Mouse (Mus musculus) left cerebral cortex, postnatal 10 days (tissue): ENCODE results near the gene Rpl39. TPM values are rescaled to one million over a fixed set of nuclear protein-coding genes. Genes with fewer than 3 reads are reported as not detected.
"Not testable (repeated sequence)": the region's sequence is repeated elsewhere in the genome, so short reads cannot be mapped to it uniquely, and the experiment has no call there.

Experiments used
- DNase-seq, 2 experiments: peaks; one replicate each; pipeline ENCODE4 v3.0.0; 2021 to 2022; ENCODE audit warnings: low spot score in 2 of 2, mixed read lengths in 1 of 2; ENCODE audit errors: extremely low spot score in 1 of 2
- intact Hi-C: fragments of 180-260 bp; cut with DNase I; formaldehyde crosslinking; loops from one replicate; pipeline ENCODE4 v1.15.1; 2025
- total RNA-seq, 2 experiments: library from RNA; stranded (reverse); gene quantifications; 2 replicates each; pipeline ENCODE4 v1.2.3; 2021

Gene Rpl39
- total RNA-seq: 100 to 1,000 TPM; 416 to 428 TPM

DNA sequence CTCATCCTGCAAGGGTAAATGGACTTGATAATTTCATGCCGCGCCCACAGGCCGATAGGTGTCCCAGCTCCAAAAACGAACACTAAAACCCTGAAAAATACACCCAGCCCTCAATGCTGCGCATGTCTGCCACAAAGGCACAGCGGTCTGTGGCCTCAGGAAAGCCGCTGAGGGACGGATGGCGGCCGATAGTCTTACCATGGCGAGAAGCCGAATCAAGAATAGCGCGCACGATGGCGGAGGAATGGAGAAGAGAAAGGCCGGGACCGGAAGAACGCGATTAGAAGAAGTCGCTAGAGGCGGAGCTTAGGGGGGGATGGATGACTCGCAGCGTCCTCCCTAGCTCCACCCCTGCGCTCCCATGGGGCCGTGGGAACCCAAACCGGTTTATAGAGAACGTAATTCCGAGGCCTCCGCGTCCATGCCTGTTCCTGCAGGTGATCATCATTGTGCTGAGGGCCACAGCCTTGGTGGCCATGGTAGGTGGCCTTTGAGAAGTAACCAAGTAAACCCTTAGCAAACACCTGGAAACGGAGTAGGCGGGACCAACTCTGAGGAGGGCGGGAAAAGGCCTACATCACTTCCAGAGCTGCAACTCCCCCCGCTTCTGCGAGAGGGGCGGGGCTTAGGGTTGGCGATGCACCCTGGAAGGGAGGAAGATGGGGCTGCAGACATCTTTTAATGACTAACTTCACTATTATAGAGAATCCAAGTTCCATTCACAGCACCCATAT lies at the start of gene Rpl39:
Gene Rpl39 (minus strand): TSS at position 476 of the 734 bp plus-strand sequence.
- DNase-seq: peak; percentile 76 to 92
- intact Hi-C loops: no loop called here

DNA sequence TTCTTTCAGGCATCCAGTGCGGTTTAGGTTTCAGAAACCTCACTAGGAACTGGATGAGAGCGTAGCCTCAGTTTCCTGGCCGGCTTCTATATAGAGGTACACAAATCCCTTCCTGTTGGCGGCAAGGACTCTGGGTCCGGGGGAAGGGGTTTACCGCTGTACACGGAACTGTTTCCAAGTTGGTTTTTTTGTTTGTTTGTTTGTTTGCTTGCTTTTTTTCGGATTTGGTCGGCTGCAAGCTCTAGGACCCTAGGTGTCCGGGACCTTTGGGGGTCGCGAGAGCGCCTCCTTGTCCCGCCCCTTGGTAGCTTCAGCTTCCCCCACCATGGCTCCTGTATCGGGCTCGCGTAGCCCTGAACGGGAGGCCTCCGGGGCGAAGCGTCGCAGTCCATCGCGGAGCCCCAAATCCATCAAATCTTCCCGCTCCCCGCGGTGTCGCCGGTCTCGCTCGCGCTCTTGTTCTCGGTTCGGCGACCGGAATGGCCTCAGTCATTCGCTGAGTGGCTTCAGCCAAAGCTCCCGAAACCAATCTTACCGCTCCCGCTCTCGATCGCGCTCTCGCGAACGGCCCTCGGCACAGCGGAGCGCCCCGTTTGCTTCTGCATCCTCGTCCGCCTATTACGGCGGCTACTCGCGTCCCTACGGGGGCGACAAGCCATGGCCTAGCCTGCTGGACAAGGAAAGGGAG lies 41.6 kb upstream of the Rpl39 start, which contains the start of gene Nkap:
Gene Nkap (plus strand): TSS at position 125 of the 688 bp plus-strand sequence.
- peak; percentile 72 to 74 for DNase-seq
- intact Hi-C loops: no loop called here

DNA sequence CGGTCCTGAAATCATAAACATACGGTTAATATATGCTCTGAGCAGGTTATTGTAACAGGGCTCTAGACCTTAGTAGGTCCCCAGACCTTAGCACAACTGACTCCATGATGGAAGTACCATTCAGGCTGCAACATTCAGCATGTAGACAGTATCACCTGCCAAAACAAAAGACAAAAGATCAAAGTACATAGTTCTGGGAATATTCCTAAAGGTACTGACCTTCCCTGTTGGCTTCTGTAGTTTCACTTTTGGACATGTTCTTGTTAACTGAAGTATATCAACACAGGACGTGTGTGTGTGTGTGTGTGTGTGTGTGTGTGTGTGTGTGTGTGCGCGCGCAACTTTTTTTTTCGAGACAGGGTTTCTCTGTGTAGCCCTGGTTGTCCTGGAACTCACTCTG lies 40.3 kb upstream of the Rpl39 start:
- intact Hi-C loops: no loop called here
- no peak for DNase-seq

DNA sequence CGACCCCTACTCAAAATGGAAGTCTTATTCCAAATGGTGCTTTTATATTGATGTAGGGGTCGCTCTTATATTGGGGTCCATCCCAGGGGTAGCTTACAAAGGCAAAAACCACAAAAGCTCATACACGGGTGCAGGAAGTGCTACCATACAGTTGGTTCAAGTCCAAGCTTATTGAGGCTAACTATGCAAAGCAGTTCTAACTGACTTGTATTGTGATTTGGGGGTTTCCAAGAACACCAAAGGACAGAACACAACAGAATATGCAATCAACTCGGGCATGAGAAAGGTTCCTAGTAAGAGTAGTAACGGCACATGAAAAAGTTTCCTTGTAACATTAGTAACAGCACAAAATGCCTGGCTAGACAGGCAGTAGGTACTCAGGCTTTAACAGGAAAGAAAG lies 35.0 kb upstream of the Rpl39 start:
- intact Hi-C loops: no loop called here
- no peak for DNase-seq

DNA sequence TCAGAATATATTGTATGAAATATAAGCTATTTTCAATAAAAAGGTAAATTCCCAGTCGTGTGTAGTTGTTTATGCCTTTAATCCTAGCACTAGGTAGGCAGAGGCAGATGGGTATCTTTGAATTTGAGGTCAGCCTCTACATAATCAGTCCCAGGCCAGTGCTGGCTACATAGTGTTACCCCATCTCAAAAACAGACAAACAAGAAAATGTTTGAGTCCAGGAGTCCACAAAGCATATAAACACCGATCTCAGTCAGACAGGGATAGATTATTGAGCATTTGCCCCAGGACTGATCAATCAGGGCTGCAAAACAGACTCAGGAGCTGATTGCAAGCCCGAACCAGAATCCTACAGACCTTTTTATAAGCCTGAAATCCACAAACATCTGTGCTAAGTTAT lies 34.4 kb upstream of the Rpl39 start:
- DNase-seq: no peak
- intact Hi-C loops: no loop called here

DNA sequence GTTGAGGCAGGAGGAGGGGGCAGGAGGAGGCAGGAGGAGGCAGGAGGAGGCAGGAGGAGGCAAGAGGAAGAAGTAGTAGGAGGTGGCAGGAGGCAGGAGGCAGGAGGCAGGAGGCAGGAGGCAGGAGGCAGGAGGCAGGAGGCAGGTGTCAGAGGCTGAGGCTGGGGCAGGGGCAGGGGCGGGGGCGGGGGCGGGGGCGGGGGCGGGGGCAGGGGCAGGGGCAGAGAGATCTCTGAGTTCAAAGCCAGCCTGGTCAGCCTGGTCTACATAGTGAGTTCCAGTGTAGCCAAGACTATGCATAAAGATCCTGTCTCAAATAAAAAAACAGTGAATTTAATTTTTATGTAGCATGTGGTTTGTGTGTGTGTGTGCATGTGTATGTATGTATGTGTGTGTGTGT lies 31.9 kb upstream of the Rpl39 start:
- intact Hi-C loops: no loop called here
- DNase-seq: no peak

DNA sequence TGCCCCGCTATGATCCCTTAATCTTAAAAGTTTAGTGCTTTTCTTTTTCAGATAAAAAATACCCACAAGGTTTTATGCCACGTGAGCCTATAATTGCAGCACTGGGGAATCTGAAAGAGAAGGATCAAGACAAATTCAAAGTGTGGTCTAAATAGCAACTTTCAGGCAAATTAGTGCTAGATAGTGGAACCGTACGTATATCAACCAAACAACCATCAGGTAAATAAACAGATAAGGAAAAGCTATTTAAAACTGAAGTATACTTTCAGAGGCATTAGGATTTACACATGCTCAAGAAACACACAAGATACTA lies 25.6 kb upstream of the Rpl39 start:
- DNase-seq: no peak
- intact Hi-C loops: no loop called here

DNA sequence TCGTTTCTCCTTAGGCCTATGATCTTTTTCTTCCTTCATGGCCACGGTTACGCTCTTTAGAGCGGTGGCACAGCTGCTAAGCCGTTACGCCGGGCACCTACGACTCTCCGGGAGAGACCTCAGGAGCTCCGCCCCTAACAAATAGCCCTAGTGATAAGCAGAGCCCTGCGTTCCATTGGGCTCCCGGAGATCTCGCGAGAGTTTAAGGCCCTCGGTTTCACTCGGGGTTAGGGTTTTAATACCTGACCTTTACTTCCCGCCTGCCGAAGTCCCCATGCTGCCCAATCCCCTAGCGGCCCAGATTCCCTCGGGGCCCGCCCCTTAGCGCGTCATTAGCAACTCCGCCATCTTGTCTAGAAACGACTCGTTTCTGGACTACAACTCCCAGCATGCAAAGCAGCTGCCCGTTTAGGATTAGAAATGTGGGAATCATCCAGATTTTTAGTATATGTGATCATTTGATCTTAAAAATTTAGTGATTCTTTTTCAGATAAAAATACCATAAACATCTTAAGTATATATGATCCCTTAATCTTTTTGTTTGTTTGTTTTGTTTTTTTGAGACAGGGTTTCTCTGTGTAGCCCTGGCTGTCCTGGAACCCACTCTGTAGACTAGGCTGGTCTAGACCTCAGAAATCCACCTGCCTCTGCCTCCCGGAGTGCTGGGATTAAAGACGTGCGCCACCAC lies 25.1 kb upstream of the Rpl39 start, which contains the start of gene Upf3b:
Gene Upf3b (minus strand): TSS at position 130 of the 688 bp plus-strand sequence.
- intact Hi-C loops: no loop called here
- peak; percentile 92 to 95 for DNase-seq

DNA sequence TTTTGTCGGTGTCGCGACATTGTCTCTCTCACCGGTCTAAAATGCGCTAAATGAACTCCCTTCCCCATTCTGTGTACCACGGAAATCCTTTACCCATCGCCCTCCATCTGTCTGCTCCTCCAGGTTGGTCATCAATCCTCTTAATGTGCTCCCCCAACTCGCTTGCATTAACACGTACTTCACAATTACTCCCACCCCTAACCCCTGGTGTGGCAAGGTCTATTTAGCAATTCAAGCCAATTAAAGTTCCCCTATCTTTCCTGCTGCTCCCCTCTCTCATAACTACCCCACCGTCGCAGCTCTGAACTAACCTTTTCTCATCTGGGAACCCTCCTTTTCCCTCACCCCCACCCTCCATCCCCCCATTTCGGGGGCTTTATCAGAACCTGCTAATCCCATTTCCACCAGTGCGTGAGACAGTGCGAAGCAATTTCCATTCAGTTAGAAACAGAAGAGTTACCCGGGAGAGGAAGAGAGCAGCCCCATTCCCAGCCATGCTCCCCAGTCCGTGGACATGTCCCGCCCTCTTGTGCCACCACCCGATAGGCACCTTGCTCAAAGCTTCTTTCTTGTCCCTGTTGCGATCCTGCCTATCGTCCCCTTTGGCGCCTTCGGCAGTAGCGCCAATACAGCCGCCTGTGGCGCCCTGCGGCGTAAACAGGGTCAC lies 24.5 kb upstream of the Rpl39 start:
- intact Hi-C loops: no loop called here
- DNase-seq: no peak

DNA sequence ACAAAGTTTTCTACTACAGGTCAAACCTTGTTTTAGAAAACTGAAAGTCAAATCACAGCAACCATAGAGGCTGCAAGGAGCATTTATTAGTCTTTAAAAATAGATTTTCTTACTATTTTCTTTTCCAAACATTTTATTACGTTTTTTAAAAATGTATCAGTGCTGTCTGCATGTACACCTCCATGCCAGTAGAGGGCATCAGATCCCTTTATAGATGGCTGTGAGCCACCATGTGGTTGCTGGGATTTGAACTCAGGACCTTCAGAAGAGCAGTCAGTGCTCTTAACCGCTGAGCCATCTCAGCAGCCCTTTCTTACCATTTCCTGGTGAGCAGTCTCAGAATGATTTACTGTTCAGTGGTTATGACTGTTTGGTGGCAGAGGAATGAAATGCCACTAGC lies 18.6 kb upstream of the Rpl39 start:
- DNase-seq: no peak
- intact Hi-C loops: no loop called here

DNA sequence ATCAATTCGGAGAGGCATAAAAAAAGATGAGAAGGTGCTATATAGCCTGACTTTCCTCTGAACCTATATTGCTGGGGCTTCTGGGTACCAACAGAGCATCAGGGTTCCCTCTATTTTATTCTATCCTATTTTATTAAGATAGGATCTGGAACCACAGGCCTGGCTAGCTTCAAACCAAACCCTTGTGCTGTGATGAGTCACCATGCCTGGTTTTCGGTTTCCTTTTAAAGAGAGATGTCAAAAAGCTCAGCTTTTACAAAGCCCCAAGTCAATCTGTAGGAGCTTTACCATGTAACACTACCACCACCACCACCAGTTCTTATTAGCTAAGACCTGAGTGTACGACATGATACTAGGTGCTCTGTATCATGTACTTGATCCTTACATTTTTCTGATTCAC lies 13.5 kb upstream of the Rpl39 start:
- intact Hi-C loops: loop anchor here (10.0 kb wide), 1 partner anchor 46 kb away; no protein-coding TSS in a partner anchor
- no peak for DNase-seq

DNA sequence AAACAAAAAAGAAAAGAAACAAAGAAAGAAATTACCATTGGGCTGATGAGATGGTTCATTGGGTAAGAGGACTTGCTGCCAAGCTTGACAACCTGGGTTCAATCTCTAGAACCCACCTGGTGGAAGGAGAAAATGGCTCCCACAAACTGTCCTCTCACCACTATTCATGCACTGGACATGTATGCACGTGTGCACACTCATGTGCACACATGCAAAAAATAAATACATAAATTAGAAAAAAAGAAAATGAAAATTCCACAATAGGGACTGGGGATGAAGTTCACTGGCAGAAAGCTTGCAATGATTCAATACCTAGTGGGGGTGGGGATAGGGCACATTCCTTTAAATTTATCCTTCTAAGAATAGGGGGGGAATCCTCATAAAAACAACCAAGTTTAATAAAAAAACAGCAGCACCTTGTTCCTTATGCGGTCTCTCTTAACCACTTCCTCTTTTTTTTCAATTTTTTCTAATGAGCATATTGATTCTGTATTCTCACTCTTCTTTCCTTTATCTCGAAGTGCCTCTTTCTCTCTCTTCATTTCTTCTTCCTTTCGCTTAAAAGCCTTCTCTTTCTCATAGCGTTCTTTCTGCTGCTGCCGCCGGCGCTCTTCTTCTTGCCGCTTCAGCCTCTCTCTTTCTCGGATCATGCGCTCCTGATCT lies 10.0 kb upstream of the Rpl39 start:
- DNase-seq: no peak
- intact Hi-C loops: loop anchor here (10.0 kb wide), 1 partner anchor 50 kb away; no protein-coding TSS in a partner anchor

DNA sequence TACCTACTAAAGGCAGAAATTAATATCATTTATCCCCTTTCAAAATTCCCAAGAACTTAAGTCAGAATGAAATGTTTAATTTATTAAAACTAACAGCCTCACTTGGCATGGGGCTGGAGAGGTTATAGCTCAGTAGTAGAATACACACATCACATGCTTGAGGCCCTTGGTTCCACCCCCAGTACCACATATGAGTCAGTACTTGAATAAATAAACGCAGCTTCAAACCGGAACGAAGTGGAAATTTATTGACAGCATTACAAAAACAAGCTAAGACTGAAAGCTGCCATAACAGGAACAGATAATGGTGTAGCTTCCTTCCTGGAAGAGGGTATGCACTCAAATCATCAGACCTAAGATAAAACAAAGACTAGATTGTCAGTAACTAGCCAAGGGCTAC lies 6.3 kb upstream of the Rpl39 start:
- intact Hi-C loops: loop anchor here (10.0 kb wide), 1 partner anchor 53 kb away; no protein-coding TSS in a partner anchor
- no peak for DNase-seq

DNA sequence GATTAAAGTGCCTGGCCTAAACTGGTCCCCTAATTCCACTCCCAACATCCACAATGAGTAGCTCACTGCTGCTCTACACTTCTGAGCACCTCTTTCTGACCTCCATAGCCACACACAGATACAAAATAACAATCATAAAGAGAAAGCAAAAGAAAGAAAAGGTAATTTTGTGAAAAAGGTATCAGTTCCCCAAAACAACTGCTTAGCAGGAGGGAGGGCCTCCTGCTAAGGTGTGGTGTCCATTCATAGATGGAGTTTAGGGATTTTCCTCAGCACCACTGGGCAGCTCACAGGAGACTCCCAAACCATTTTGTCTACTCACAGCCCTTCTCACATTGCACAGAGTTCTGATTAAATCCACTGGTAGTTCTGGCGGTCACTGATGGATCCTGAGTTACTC lies 3.6 kb upstream of the Rpl39 start:
- no peak for DNase-seq
- intact Hi-C loops: no loop called here

DNA sequence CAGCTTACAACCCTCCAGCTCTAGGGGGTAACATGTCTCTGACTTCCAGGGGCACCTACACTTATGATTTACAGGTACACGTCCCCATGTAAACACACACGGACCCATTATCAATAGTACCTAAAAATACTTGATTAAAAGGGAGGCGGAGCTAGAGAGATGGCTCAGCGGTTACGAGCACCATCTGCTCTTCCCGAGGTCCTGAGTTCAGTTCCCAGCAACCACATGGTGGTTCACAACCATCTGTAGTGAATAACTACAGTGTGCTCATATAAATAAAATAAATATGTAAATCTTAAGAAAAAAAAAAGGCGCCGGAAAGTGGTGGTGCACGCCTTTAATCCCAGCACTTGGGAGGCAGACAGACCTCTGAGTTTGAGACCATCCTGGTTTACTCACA lies 463 bp upstream of the Rpl39 start:
- intact Hi-C loops: no loop called here
- DNase-seq: no peak

DNA sequence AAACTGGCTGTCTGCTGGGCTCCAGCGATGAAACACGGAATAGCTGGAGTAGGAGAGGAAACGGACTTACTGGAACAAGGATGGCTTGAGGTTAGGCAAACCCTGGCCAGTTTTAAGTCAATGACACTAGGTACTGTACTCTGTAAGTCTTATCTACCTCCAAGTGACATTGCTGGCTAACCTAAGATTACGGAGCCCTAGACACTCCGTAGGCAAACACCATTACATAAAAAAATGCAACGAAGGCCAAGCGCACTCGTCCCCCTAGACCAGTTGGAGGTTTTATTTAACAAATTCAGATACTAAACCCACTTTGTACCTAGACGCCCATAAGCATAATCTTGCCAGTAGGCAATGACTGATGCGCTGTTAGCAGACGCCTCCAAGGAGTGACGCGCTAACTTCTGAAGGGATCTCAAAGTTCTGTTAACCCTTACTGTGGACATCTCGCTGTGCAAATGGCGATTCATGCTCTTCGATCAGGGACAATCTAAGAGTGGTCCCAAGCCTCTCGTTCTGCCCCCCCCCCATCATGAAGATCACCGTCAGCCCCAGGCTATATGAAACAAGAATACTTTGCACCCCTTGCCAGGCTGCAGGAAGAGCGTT lies 780 bp downstream of the Rpl39 start:
- DNase-seq: peak in 1 of 2 experiments; percentile 25
- intact Hi-C loops: no loop called here

DNA sequence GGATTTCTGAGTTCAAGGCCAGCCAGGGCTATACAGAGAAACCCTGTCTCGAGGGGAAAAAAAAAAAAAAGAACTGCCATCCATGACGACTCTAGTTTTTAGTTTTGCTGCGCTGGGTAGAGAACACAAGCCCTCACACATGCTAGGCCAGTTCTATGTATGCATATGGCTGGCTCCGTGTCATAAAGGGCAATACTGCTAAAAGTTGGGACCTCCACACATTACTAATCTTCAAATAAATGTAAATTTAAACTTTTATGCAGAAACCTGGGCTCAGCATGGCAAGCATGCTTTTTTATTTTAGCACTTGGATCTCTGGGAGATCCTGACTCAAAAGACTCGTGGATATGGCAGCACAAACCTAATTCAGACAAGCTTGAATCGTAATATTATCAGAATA lies 4.0 kb downstream of the Rpl39 start:
- no peak for DNase-seq
- intact Hi-C loops: no loop called here

DNA sequence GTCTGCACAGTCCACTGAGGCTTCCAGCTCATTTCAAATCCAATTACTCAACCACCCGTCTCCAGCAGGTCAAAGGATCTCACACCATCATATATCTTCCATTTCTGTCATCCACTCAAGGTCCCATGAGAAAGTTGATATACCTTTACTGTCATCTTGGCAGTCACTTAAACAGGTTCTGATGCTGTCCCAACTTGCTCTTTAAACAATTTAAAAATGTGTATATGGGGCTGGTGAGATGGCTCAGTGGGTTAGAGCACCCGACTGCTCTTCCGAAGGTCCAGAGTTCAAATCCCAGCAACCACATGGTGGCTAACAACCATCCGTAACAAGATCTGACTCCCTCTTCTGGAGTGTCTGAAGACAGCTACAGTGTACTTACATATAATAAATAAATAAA lies 4.9 kb downstream of the Rpl39 start:
- DNase-seq, intact Hi-C loops: not testable (repeated sequence)
